Mouse (Mus musculus) hindbrain, embryonic 13.5 days (tissue): Measurements from ENCODE around the gene Cdca5. TPM values are rescaled to one million over a fixed set of nuclear protein-coding genes. Genes with fewer than 3 reads are reported as not detected.

Experiments
- ATAC-seq: fragments of 200-750 bp; cut with Nextera tagmentation; 2 replicates; pipeline ENCODE4 v1.8.0; 2017; ENCODE audit warnings: moderate TSS enrichment; ENCODE audit not compliant: low FRiP score
- H3K27ac ChIP-seq: fragments of 300-500 bp; sonication (generic); 2 replicates; pipeline ENCODE4 v1.5.1; 2015; ENCODE audit warnings: inconsistent platforms, mild to moderate bottlenecking, moderate library complexity
- H3K27me3 ChIP-seq: fragments of 300-500 bp; sonication (generic); 2 replicates; pipeline ENCODE4 v1.6.1; 2015; ENCODE audit warnings: mild to moderate bottlenecking, inconsistent platforms
- H3K36me3 ChIP-seq: fragments of 300-500 bp; sonication (generic); 2 replicates; pipeline ENCODE4 v1.6.1; 2015; ENCODE audit warnings: mild to moderate bottlenecking, inconsistent platforms
- H3K4me1 ChIP-seq: fragments of 300-500 bp; sonication (generic); replicated peaks from 2 replicates; pipeline ENCODE4 v1.6.1; 2015; ENCODE audit warnings: inconsistent platforms
- H3K4me2 ChIP-seq: fragments of 300-500 bp; sonication (generic); 2 replicates; pipeline ENCODE4 v1.6.1; 2015; ENCODE audit warnings: inconsistent platforms, mild to moderate bottlenecking, moderate library complexity
- H3K4me3 ChIP-seq: fragments of 300-500 bp; sonication (generic); 2 replicates; pipeline ENCODE4 v1.5.1; 2015; ENCODE audit warnings: mild to moderate bottlenecking, inconsistent platforms
- H3K9ac ChIP-seq: fragments of 300-500 bp; sonication (generic); 2 replicates; pipeline ENCODE4 v1.6.1; 2015; ENCODE audit warnings: mild to moderate bottlenecking, inconsistent platforms
- H3K9me3 ChIP-seq: fragments of 300-500 bp; sonication (generic); 2 replicates; pipeline ENCODE4 v1.6.1; 2016; ENCODE audit warnings: inconsistent platforms
- WGBS: fragments of 180-500 bp; shearing (Covaris S2); methylation state at CpG from one replicate; pipeline ENCODE4 v1.1.7; 2015; 5-methylcytosine and 5-hydroxymethylcytosine counted together
- polyA plus RNA-seq: library from polyadenylated mRNA; unstranded; fragments of >200 nt; fragmentation: Nextera tagmentation; extraction: Ambion mirVana; gene quantifications from 2 replicates; pipeline ENCODE4 v1.2.1, GENCODE M21; 2015

Cdca5 gene
- polyA plus RNA-seq, 1 experiment from 2014 or later, result 9.2 TPM

GRCm38 (mm10) chr19:6085417-6085879, 665 bp downstream of the Cdca5 start:
- Histone ChIP-seq H3K4me1 (peaks cover 29% of the 10 kb centered on the region), H3K9ac (peak overlapping the region; percentile 58), H3K36me3 (peaks cover 24% of the 10 kb centered on the region), H3K27ac (no peak overlapping the region), H3K4me3 (peak overlapping the region; percentile 72), H3K27me3 (no peaks in the 10 kb centered on the region), H3K9me3 (no peaks in the 10 kb centered on the region), H3K4me2 (peak overlapping the region; percentile 92)
- peak; percentile 60 for ATAC-seq
- under 1% methylated on average over 17 of the region's 17 CpGs for WGBS

- WGBS, result 94% methylated on average over 13 of the region's 13 CpGs
- H3K36me3 ChIP-seq, result peaks cover 3% of the 10 kb centered on the region
- H3K9me3 ChIP-seq, result no peaks in the 10 kb centered on the region
- H3K27ac ChIP-seq, result no peak overlapping the region
- ATAC-seq, result no peak
- no peak overlapping the region for H3K4me3 ChIP-seq
- H3K4me2 ChIP-seq, result no peak overlapping the region
- H3K27me3 ChIP-seq, result no peaks in the 10 kb centered on the region
- peaks cover 15% of the 10 kb centered on the region for H3K4me1 ChIP-seq
- no peak overlapping the region for H3K9ac ChIP-seq
Measured at GRCm38 (mm10) chr19:6088841-6089240, 4.1 kb downstream of the Cdca5 start.

GRCm38 (mm10) chr19:6094119-6094518, 9.3 kb downstream of the Cdca5 start, which contains the start of gene AC131692.1:
TSS of gene AC131692.1 (plus strand) at chr19:6094419.
- no peaks in the 10 kb centered on the region for H3K9me3 ChIP-seq
- no peak for ATAC-seq
- no peaks in the 10 kb centered on the region for H3K27me3 ChIP-seq
- H3K27ac ChIP-seq, result no peak within 1 kb of the TSS
- H3K4me1 ChIP-seq, result no peaks in the 10 kb centered on the region
- 91% methylated on average over 7 of the region's 7 CpGs for WGBS
- H3K36me3 ChIP-seq, result peaks cover 3% of the 10 kb centered on the region
- peak within 1 kb of the TSS; percentile 24; the same call in 1 of the 2 replicates for H3K9ac ChIP-seq
- H3K4me2 ChIP-seq, result no peak within 1 kb of the TSS
- H3K4me3 ChIP-seq, result no peak within 1 kb of the TSS

- Histone ChIP-seq H3K4me2 (no peak overlapping the region), H3K4me1 (no peaks in the 10 kb centered on the region), H3K27me3 (no peaks in the 10 kb centered on the region), H3K9me3 (no peaks in the 10 kb centered on the region), H3K36me3 (no peaks in the 10 kb centered on the region), H3K4me3 (no peak overlapping the region), H3K27ac (no peak overlapping the region), H3K9ac (no peak overlapping the region)
- ATAC-seq, result no peak
- 95% methylated on average over 3 of the region's 3 CpGs for WGBS
Measured at GRCm38 (mm10) chr19:6097847-6098246, 13.1 kb downstream of the Cdca5 start.

GRCm38 (mm10) chr19:6101186-6101585, 16.4 kb downstream of the Cdca5 start:
- no peaks in the 10 kb centered on the region for H3K9me3 ChIP-seq
- 62% methylated on average over 6 of the region's 6 CpGs for WGBS
- H3K4me1 ChIP-seq, result no peaks in the 10 kb centered on the region
- H3K4me2 ChIP-seq, result no peak overlapping the region
- H3K27me3 ChIP-seq, result no peaks in the 10 kb centered on the region
- H3K36me3 ChIP-seq, result no peaks in the 10 kb centered on the region
- H3K27ac ChIP-seq, result no peak overlapping the region
- H3K4me3 ChIP-seq, result no peak overlapping the region
- no peak for ATAC-seq
- no peak overlapping the region for H3K9ac ChIP-seq

GRCm38 (mm10) chr19:6102169-6102853, 17.5 kb downstream of the Cdca5 start:
- Histone ChIP-seq H3K9ac (no peak overlapping the region; the same call in 1 of the 2 replicates), H3K4me2 (no peak overlapping the region), H3K4me1 (no peaks in the 10 kb centered on the region), H3K27me3 (no peaks in the 10 kb centered on the region), H3K9me3 (no peaks in the 10 kb centered on the region), H3K36me3 (no peaks in the 10 kb centered on the region), H3K27ac (no peak overlapping the region), H3K4me3 (no peak overlapping the region)
- ATAC-seq, result no peak
- 80% methylated on average over 6 of the region's 6 CpGs for WGBS

- Histone ChIP-seq H3K4me3 (no peak overlapping the region), H3K9me3 (no peaks in the 10 kb centered on the region), H3K4me2 (no peak overlapping the region), H3K27ac (no peak overlapping the region), H3K4me1 (no peaks in the 10 kb centered on the region), H3K9ac (0 out of 2 replicates have a peak overlapping the region, but pooled peaks have one; percentile 1), H3K36me3 (no peaks in the 10 kb centered on the region), H3K27me3 (no peaks in the 10 kb centered on the region)
- WGBS, result 92% methylated on average over 4 of the region's 4 CpGs
- no peak for ATAC-seq
Measured at GRCm38 (mm10) chr19:6104476-6104875, 19.7 kb downstream of the Cdca5 start.

- Histone ChIP-seq H3K9me3 (no peaks in the 10 kb centered on the region), H3K27me3 (no peaks in the 10 kb centered on the region), H3K27ac (no peak within 1 kb of the TSS), H3K9ac (0 out of 2 replicates have a peak within 1 kb of the TSS, but pooled peaks have one; percentile 29), H3K4me2 (no peak within 1 kb of the TSS), H3K4me1 (no peaks in the 10 kb centered on the region), H3K4me3 (no peak within 1 kb of the TSS), H3K36me3 (no peaks in the 10 kb centered on the region)
- 82% methylated on average over 7 of the region's 7 CpGs for WGBS
- no peak for ATAC-seq
Measured at GRCm38 (mm10) chr19:6105586-6105985, 20.8 kb downstream of the Cdca5 start, which contains the start of gene Naaladl1. TSS of gene Naaladl1 (plus strand) at chr19:6105782.

GRCm38 (mm10) chr19:6113116-6113515, 28.3 kb downstream of the Cdca5 start:
- no peaks in the 10 kb centered on the region for H3K27me3 ChIP-seq
- peaks cover 17% of the 10 kb centered on the region for H3K4me1 ChIP-seq
- no peak for ATAC-seq
- 56% methylated on average over 6 of the region's 6 CpGs for WGBS
- 0 out of 2 replicates have a peak overlapping the region, but pooled peaks have one; percentile 24 for H3K9ac ChIP-seq
- no peak overlapping the region for H3K27ac ChIP-seq
- H3K36me3 ChIP-seq, result peaks cover 38% of the 10 kb centered on the region
- no peaks in the 10 kb centered on the region for H3K9me3 ChIP-seq
- H3K4me2 ChIP-seq, result no peak overlapping the region
- H3K4me3 ChIP-seq, result no peak overlapping the region

- Histone ChIP-seq H3K27me3 (no peaks in the 10 kb centered on the region), H3K9me3 (no peaks in the 10 kb centered on the region), H3K27ac (no peak overlapping the region), H3K4me2 (peak overlapping the region; percentile 93), H3K36me3 (peaks cover 54% of the 10 kb centered on the region), H3K4me3 (peak overlapping the region; percentile 89; the same call in 1 of the 2 replicates), H3K9ac (peak overlapping the region; percentile 89), H3K4me1 (peaks cover 30% of the 10 kb centered on the region)
- no peak for ATAC-seq
- 89% methylated on average over 15 of the region's 15 CpGs for WGBS
Measured at GRCm38 (mm10) chr19:6116113-6116850, 31.5 kb downstream of the Cdca5 start.

- no peak for ATAC-seq
- peaks cover 57% of the 10 kb centered on the region for H3K36me3 ChIP-seq
- peak overlapping the region; percentile 89 for H3K9ac ChIP-seq
- peak overlapping the region; percentile 95 for H3K27ac ChIP-seq
- H3K4me1 ChIP-seq, result peaks cover 30% of the 10 kb centered on the region
- H3K27me3 ChIP-seq, result no peaks in the 10 kb centered on the region
- H3K9me3 ChIP-seq, result no peaks in the 10 kb centered on the region
- WGBS, result 6% methylated on average over 32 of the region's 32 CpGs
- peak overlapping the region; percentile 93 for H3K4me2 ChIP-seq
- H3K4me3 ChIP-seq, result peak overlapping the region; percentile 89
Measured at GRCm38 (mm10) chr19:6117346-6117985, 32.7 kb downstream of the Cdca5 start.
